Mouse (Mus musculus) limb, embryonic 13.5 days (tissue): Measurements from ENCODE around the gene Setd6. TPM values are rescaled to one million over a fixed set of nuclear protein-coding genes. Genes with fewer than 3 reads are reported as not detected.
A peak's percentile ranks its signal among the peaks of the same experiment; 100 is the strongest.

Experiments
- ATAC-seq: fragments of 200-750 bp; cut with Nextera tagmentation; 2 replicates; pipeline ENCODE4 v1.8.0; 2017; ENCODE audit warnings: low read depth, moderate number of reproducible peaks, moderate TSS enrichment; ENCODE audit not compliant: low FRiP score
- H3K27ac ChIP-seq: fragments of 300-500 bp; sonication (generic); 2 replicates; pipeline ENCODE4 v1.5.1; 2015; ENCODE audit warnings: inconsistent platforms, mild to moderate bottlenecking, moderate library complexity
- H3K27me3 ChIP-seq: fragments of 300-500 bp; sonication (generic); 2 replicates; pipeline ENCODE4 v1.6.1; 2015; ENCODE audit warnings: mild to moderate bottlenecking, inconsistent platforms
- H3K36me3 ChIP-seq: fragments of 300-500 bp; sonication (generic); 2 replicates; pipeline ENCODE4 v1.6.1; 2015; ENCODE audit warnings: inconsistent platforms, mild to moderate bottlenecking, moderate library complexity
- H3K4me1 ChIP-seq: fragments of 300-500 bp; sonication (generic); 2 replicates; pipeline ENCODE4 v1.6.1; 2015; ENCODE audit warnings: inconsistent platforms
- H3K4me2 ChIP-seq: fragments of 300-500 bp; sonication (generic); replicated peaks from 2 replicates; pipeline ENCODE4 v1.6.1; 2015; ENCODE audit warnings: inconsistent platforms, mild to moderate bottlenecking, moderate library complexity
- H3K4me3 ChIP-seq: fragments of 300-500 bp; sonication (generic); 2 replicates; pipeline ENCODE4 v1.5.1; 2015; ENCODE audit warnings: moderate library complexity, mild to moderate bottlenecking, inconsistent platforms
- H3K9ac ChIP-seq: fragments of 300-500 bp; sonication (generic); 2 replicates; pipeline ENCODE4 v1.6.1; 2015; ENCODE audit warnings: mild to moderate bottlenecking, inconsistent platforms
- H3K9me3 ChIP-seq: fragments of 300-500 bp; sonication (generic); 2 replicates; pipeline ENCODE4 v1.6.1; 2016; ENCODE audit warnings: inconsistent platforms
- WGBS: fragments of 180-500 bp; shearing (Covaris S2); methylation state at CpG from one replicate; pipeline ENCODE4 v1.1.7; 2015; 5-methylcytosine and 5-hydroxymethylcytosine counted together
- polyA plus RNA-seq: library from polyadenylated mRNA; unstranded; fragments of >200 nt; fragmentation: Nextera tagmentation; extraction: Ambion mirVana; gene quantifications from 2 replicates; pipeline ENCODE4 v1.2.1, GENCODE M21; 2015

The Setd6 gene
- polyA plus RNA-seq = 15.1 and 19.8 TPM in 2 replicates

GRCm38 (mm10) chr8:95715676-95716531, at the start of gene Setd6:
Gene Setd6, plus strand, starts transcription at chr8:95715881.
- Histone ChIP-seq H3K4me3 (peak within 1 kb of the TSS; percentile 89), H3K27me3 (no peaks in the 10 kb centered on the region), H3K4me2 (peak within 1 kb of the TSS; percentile 94), H3K9ac (peak within 1 kb of the TSS; percentile 83), H3K9me3 (no peaks in the 10 kb centered on the region), H3K27ac (peak within 1 kb of the TSS; percentile 52; the same call in 1 of the 2 replicates), H3K4me1 (peaks cover 16% of the 10 kb centered on the region), H3K36me3 (peaks cover 34% of the 10 kb centered on the region)
- ATAC-seq = peak; percentile 85
- WGBS = under 1% methylated on average over 66 of the region's 79 CpGs

GRCm38 (mm10) chr8:95668163-95668958, 47.3 kb upstream of the Setd6 start:
- 40% methylated on average over 8 of the region's 8 CpGs for WGBS
- Histone ChIP-seq H3K4me2 (no peak overlapping the region), H3K27me3 (peaks cover 19% of the 10 kb centered on the region), H3K9ac (no peak overlapping the region), H3K9me3 (no peaks in the 10 kb centered on the region), H3K27ac (no peak overlapping the region), H3K36me3 (no peaks in the 10 kb centered on the region), H3K4me1 (no peaks in the 10 kb centered on the region), H3K4me3 (no peak overlapping the region)
- ATAC-seq = no peak

- no peak overlapping the region for H3K4me2 ChIP-seq
- H3K27me3 ChIP-seq = peaks cover 32% of the 10 kb centered on the region
- H3K27ac ChIP-seq = no peak overlapping the region
- no peak for ATAC-seq
- 82% methylated on average over 2 of the region's 2 CpGs for WGBS
- H3K9me3 ChIP-seq = no peaks in the 10 kb centered on the region
- no peaks in the 10 kb centered on the region for H3K4me1 ChIP-seq
- H3K9ac ChIP-seq = no peak overlapping the region
- H3K4me3 ChIP-seq = no peak overlapping the region
- H3K36me3 ChIP-seq = no peaks in the 10 kb centered on the region
Observed at GRCm38 (mm10) chr8:95669967-95670366, 45.7 kb upstream of the Setd6 start.

DNA sequence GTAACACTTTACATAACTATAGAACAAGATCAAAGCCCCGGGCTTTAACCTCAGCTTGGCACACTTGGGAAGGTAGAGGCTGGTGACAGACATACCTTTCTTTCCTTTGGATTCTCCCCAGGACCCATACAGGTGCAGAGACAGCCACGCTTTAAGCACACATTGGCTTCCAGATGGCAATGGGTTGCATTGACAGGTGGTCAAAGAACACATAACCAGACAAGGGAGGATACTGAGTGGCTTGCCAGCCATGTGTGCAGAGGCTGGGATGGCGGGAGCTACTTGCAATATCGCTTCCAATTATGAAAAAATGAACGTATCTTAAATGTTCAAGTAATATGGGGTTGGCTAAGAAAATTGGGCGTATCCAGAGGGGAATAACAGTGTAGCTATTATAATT, 43.8 kb upstream of the Setd6 start:
- no peak overlapping the region for H3K27ac ChIP-seq
- H3K4me1 ChIP-seq = no peaks in the 10 kb centered on the region
- H3K27me3 ChIP-seq = peaks cover 51% of the 10 kb centered on the region
- H3K4me3 ChIP-seq = no peak overlapping the region
- no peaks in the 10 kb centered on the region for H3K36me3 ChIP-seq
- ATAC-seq = no peak
- WGBS = 84% methylated on average over 6 of the region's 6 CpGs
- H3K9ac ChIP-seq = no peak overlapping the region
- no peak overlapping the region for H3K4me2 ChIP-seq
- H3K9me3 ChIP-seq = no peaks in the 10 kb centered on the region

DNA sequence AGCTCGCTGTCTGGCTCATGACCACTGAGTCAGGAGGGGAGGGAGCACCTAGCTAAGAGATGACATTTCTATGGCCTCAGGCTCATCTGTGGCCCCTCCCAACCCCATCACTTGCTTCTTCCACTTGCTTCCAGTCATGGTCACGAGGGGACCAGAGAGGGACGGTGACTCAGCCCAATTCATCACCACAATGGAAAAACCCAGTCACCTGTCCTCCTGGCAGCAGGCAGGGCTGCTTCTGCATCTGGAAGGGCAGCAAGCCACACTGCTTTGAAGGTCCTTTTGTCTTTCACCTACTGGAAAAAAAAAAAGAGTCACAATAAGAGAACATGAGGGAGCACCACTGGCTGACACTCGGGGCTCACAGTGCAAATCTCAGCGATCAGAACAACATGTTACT, 42.9 kb upstream of the Setd6 start:
- 66% methylated on average over 5 of the region's 5 CpGs for WGBS
- H3K36me3 ChIP-seq = no peaks in the 10 kb centered on the region
- H3K4me1 ChIP-seq = 0 out of 2 replicates have a peak, but pooled peaks cover 6% of the 10 kb centered on the region
- no peaks in the 10 kb centered on the region for H3K9me3 ChIP-seq
- peaks cover 61% of the 10 kb centered on the region for H3K27me3 ChIP-seq
- no peak for ATAC-seq
- no peak overlapping the region for H3K9ac ChIP-seq
- no peak overlapping the region for H3K4me3 ChIP-seq
- no peak overlapping the region for H3K4me2 ChIP-seq
- no peak overlapping the region for H3K27ac ChIP-seq

DNA sequence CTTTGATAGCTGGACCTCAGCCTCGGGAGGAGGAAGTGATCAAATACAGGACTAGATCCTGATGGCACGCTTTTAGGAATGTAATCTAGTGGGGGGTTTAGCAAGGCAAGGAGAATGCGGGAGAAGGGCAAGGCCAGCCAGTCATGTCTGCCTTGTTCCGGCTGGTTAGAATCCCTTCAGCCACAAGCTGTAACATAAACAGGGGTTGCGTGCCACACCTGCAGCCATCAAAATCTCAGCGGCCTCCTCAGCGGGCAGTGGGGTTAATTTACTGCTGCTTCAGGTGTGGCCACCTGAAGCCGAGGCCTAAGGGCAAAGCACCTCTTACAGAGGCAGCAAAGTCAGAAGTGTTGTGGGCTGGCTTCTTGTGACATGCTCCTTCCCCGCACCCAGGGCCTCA, 39.0 kb upstream of the Setd6 start, which contains the start of gene Ndrg4:
Gene Ndrg4, plus strand, starts transcription at position 350 of the 400 bp plus-strand sequence.
- WGBS = 23% methylated on average over 9 of the region's 9 CpGs
- peak within 1 kb of the TSS; percentile 96 for H3K4me2 ChIP-seq
- peaks cover 95% of the 10 kb centered on the region for H3K27me3 ChIP-seq

GRCm38 (mm10) chr8:95677591-95678023, 38.1 kb upstream of the Setd6 start:
- Histone ChIP-seq H3K4me1 (peaks cover 13% of the 10 kb centered on the region; the same call in 1 of the 2 replicates), H3K36me3 (no peaks in the 10 kb centered on the region), H3K27me3 (peaks cover 91% of the 10 kb centered on the region), H3K4me2 (peak overlapping the region; percentile 96), H3K4me3 (peak overlapping the region; percentile 60), H3K27ac (no peak overlapping the region), H3K9me3 (no peaks in the 10 kb centered on the region), H3K9ac (peak overlapping the region; percentile 59)
- ATAC-seq = peak; percentile 42
- WGBS = 2% methylated on average over 28 of the region's 48 CpGs

More for the DNA sequence above, 39.0 kb upstream of the Setd6 start, which contains the start of gene Ndrg4:
- Histone ChIP-seq H3K9me3 (no peaks in the 10 kb centered on the region), H3K4me1 (peaks cover 13% of the 10 kb centered on the region; the same call in 1 of the 2 replicates), H3K27ac (no peak within 1 kb of the TSS), H3K4me3 (peak within 1 kb of the TSS; percentile 60), H3K9ac (peak within 1 kb of the TSS; percentile 59), H3K36me3 (no peaks in the 10 kb centered on the region)
- no peak for ATAC-seq

GRCm38 (mm10) chr8:95678024-95678611, 37.6 kb upstream of the Setd6 start:
- peak; percentile 38; the same call in 1 of the 2 replicates for ATAC-seq
- Histone ChIP-seq H3K9me3 (no peaks in the 10 kb centered on the region), H3K27ac (no peak overlapping the region), H3K27me3 (peaks cover 86% of the 10 kb centered on the region), H3K36me3 (no peaks in the 10 kb centered on the region), H3K4me3 (peak overlapping the region; percentile 60), H3K4me1 (peaks cover 13% of the 10 kb centered on the region; the same call in 1 of the 2 replicates), H3K9ac (peak overlapping the region; percentile 59), H3K4me2 (peak overlapping the region; percentile 96)
- under 1% methylated on average over 48 of the region's 70 CpGs for WGBS

GRCm38 (mm10) chr8:95688073-95688672, 27.5 kb upstream of the Setd6 start:
- Histone ChIP-seq H3K4me1 (no peaks in the 10 kb centered on the region), H3K4me2 (no peak overlapping the region), H3K9me3 (no peaks in the 10 kb centered on the region), H3K4me3 (no peak overlapping the region), H3K27me3 (peaks cover 55% of the 10 kb centered on the region), H3K9ac (no peak overlapping the region), H3K27ac (no peak overlapping the region), H3K36me3 (no peaks in the 10 kb centered on the region)
- 72% methylated on average over 10 of the region's 10 CpGs for WGBS
- no peak for ATAC-seq

- Histone ChIP-seq H3K27ac (no peak overlapping the region), H3K4me3 (no peak overlapping the region), H3K4me2 (no peak overlapping the region), H3K9me3 (no peaks in the 10 kb centered on the region), H3K4me1 (peaks cover 4% of the 10 kb centered on the region), H3K9ac (no peak overlapping the region), H3K36me3 (no peaks in the 10 kb centered on the region), H3K27me3 (peaks cover 58% of the 10 kb centered on the region)
- ATAC-seq = no peak
- 76% methylated on average over 13 of the region's 13 CpGs for WGBS
Observed at GRCm38 (mm10) chr8:95690929-95691541, 24.6 kb upstream of the Setd6 start.

GRCm38 (mm10) chr8:95694631-95695030, 21.1 kb upstream of the Setd6 start:
- 20% methylated on average over 6 of the region's 6 CpGs for WGBS
- Histone ChIP-seq H3K9ac (no peak overlapping the region), H3K36me3 (no peaks in the 10 kb centered on the region), H3K4me2 (no peak overlapping the region), H3K4me1 (peaks cover 11% of the 10 kb centered on the region), H3K27me3 (peaks cover 59% of the 10 kb centered on the region), H3K27ac (no peak overlapping the region), H3K9me3 (no peaks in the 10 kb centered on the region), H3K4me3 (no peak overlapping the region)
- ATAC-seq = no peak
